Mouse (Mus musculus) spleen, adult 2 months (tissue): ENCODE data around the gene Gm20388.

Experiments used
- CTCF ChIP-seq: fragments of 200-500 bp; IDR thresholded peaks from 2 replicates; pipeline ENCODE4 v1.5.1; 2011; ENCODE audit warnings: mild to moderate bottlenecking, inconsistent platforms; ENCODE audit not compliant: insufficient read depth, insufficient read length, insufficient replicate concordance; ENCODE audit errors: extremely low read depth
- POLR2A ChIP-seq: fragments of 200-500 bp; IDR thresholded peaks from 2 replicates; pipeline ENCODE4 v1.6.1; 2011; ENCODE audit warnings: low read depth, low read length, inconsistent platforms

- TF ChIP-seq CTCF (no peak), POLR2A (no peak)
Observed at GRCm38 (mm10) chr8:122056882-122057281, 2146.2 kb downstream of the Gm20388 start.
